Mouse (Mus musculus): ENCODE data around the gene Grid1. TPM values are rescaled to one million over a fixed set of nuclear protein-coding genes. Genes with fewer than 3 reads are reported as not detected.

The Grid1 gene
- polyA plus RNA-seq, 1 experiment from 2014 or later: 7.1 TPM

DNA sequence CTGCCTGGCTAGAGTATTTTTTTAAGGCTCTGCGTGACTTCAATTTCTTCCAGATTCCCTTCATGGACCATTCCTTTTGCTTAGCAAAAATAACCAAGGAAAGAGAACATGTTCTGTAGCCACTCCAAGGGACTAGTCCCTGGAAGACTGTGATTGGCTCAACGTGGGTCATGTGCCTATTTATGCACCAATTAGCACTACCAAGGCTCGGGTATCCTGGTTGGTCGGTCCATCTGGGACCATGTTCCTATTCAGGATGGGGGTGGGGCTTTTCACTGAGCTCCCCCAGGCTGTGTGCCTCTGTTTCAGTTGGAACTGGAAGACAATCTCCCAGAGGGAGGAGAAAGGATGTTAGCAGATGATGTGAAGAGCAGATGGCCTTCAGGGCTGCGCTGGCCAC, 23.7 kb downstream of the Grid1 start:
- no peak overlapping the region for H3K9ac ChIP-seq
- no peaks in the 10 kb centered on the region for H3K9me3 ChIP-seq
- 75% methylated on average over 5 of the region's 5 CpGs for WGBS
- H3K27ac ChIP-seq (replicated peaks): no peak overlapping the region
- H3K4me2 ChIP-seq: no peak overlapping the region
- no peaks in the 10 kb centered on the region for H3K36me3 ChIP-seq
- ATAC-seq (ENCODE audit: low FRiP score, low read depth): no peak
- no peak overlapping the region for H3K4me3 ChIP-seq
- peaks cover 4% of the 10 kb centered on the region; the same call in 1 of the 2 replicates for H3K4me1 ChIP-seq (replicated peaks)
- no peaks in the 10 kb centered on the region for H3K27me3 ChIP-seq

DNA sequence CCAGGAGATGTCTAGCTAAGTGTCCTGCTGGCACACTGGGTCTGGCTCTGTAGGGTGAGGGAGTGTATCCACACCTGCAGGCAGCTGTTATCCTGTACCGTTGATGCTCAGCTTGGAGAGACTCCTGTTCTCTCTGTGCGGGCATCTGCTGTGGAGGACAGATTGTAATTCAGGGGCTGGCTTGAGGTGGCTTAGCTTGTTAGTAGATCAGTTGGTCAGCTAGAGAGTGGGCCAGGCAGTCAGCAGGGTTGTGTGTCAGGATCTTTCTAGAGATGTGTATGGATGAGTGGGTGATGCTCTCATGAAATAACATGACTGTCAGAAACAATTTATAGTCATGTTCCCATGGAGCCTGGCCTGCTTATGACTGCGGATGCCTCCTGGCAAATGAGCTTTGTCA, 24.3 kb downstream of the Grid1 start:
- H3K9ac ChIP-seq: no peak overlapping the region
- no peak for ATAC-seq (ENCODE audit: low FRiP score, low read depth)
- H3K9me3 ChIP-seq: no peaks in the 10 kb centered on the region
- H3K27me3 ChIP-seq: no peaks in the 10 kb centered on the region
- H3K27ac ChIP-seq (replicated peaks): no peak overlapping the region
- no peaks in the 10 kb centered on the region for H3K36me3 ChIP-seq
- no peak overlapping the region for H3K4me2 ChIP-seq
- WGBS: 70% methylated on average over 3 of the region's 3 CpGs
- no peak overlapping the region for H3K4me3 ChIP-seq
- H3K4me1 ChIP-seq (replicated peaks): peaks cover 4% of the 10 kb centered on the region; the same call in 1 of the 2 replicates

DNA sequence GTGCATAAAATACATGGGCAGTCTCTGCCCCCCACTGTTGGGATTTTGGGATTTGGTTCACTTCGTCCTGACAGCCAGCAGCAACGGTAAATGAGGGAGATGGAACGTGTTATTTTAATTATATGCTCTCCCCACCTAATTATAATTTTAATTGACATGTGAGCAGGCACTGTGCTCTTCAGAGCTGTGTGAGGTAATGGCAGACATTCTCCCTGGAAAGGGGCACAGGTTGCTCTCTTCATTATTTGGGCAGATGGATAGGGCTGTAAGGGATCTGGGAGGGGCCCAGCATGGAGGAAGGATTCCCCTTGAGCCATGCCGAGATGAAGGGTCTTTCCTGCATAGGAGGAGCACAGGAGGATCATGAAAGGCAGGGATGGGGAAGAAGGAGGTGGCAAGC, 26.9 kb downstream of the Grid1 start:
- 23% methylated on average over 4 of the region's 4 CpGs for WGBS
- Histone ChIP-seq H3K4me1 (replicated peaks) (peaks cover 4% of the 10 kb centered on the region; the same call in 1 of the 2 replicates), H3K4me2 (no peak overlapping the region), H3K4me3 (no peak overlapping the region), H3K36me3 (no peaks in the 10 kb centered on the region), H3K27me3 (no peaks in the 10 kb centered on the region), H3K9me3 (no peaks in the 10 kb centered on the region), H3K9ac (no peak overlapping the region), H3K27ac (replicated peaks) (no peak overlapping the region)
- ATAC-seq (ENCODE audit: low FRiP score, low read depth): peak; percentile 56; the same call in 1 of the 2 replicates

- Histone ChIP-seq H3K9me3 (no peaks in the 10 kb centered on the region), H3K27me3 (no peaks in the 10 kb centered on the region), H3K9ac (no peak overlapping the region), H3K27ac (replicated peaks) (no peak overlapping the region), H3K36me3 (no peaks in the 10 kb centered on the region), H3K4me1 (replicated peaks) (peaks cover 4% of the 10 kb centered on the region; the same call in 1 of the 2 replicates), H3K4me3 (no peak overlapping the region), H3K4me2 (no peak overlapping the region)
- ATAC-seq (ENCODE audit: low FRiP score, low read depth): no peak
- 92% methylated on average over 5 of the region's 5 CpGs for WGBS
These were observed 27.7 kb downstream of the Grid1 start for GRCm38 (mm10) chr14:34847625-34848024.

DNA sequence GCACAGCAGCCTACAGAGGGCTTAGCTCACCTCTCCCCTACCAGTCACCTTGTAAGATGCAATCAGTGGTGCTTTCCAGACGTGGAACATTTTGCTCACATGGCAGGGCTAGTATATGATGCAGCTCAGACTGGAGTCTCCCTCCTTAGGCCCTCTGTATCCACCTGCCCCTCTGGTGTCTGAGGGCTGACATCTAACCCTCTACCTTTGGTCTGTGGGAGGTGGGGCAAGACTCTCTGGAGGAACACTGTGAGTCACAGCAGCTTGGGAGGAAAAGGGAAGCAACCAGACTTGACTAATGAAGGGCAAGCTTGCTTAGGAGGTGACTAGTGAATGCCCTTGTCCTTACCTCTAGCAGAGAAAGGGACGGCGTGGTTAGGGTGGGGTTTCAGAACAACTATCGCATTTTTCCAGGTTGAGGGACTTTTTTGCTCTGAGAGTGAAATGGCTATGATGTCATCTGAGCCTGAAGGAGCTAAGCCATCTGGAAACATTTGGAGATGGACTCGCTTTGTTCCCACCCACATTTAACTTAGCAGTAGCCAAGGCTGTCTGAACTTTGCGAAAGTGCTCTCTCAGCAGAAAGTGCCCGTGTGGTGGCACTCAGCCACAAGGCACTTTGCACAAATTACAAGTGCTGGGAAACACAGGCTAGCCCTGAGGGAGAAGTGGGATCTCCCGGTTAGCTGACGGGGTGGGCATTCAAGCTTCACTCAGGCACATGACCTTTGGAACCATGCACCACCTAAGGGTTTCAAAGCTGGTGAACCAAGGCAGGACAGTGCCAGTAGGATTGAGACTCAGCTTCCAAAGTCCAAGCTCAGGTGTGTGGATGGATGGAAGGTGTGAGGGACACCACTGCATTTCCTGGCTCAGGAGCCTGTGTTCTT, 41.2 kb downstream of the Grid1 start:
- Histone ChIP-seq H3K9me3 (no peaks in the 10 kb centered on the region), H3K4me3 (no peak overlapping the region), H3K4me1 (replicated peaks) (peaks cover 13% of the 10 kb centered on the region), H3K27ac (replicated peaks) (no peak overlapping the region), H3K9ac (no peak overlapping the region), H3K36me3 (no peaks in the 10 kb centered on the region), H3K27me3 (no peaks in the 10 kb centered on the region), H3K4me2 (no peak overlapping the region)
- WGBS: 76% methylated on average over 9 of the region's 9 CpGs
- ATAC-seq (ENCODE audit: low FRiP score, low read depth): no peak

DNA sequence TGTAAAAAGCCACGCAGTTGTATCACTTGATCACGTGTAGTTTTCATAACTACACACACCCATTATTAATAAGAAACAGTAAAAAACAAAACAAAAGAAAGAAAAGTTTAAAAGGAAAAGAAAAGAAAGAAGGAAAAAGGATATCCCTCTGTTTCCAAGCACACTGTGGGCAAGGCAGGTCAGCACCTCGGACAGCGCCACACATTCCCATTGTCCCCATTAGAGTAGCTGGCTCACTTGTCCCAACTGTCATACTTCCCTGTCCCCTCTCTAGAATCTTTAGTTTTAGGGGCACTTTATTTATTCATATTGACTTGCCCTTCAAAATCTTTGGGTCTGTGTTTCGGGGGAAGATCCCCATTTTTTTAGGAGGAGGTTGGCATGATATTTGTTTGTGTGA, 47.4 kb downstream of the Grid1 start:
- Histone ChIP-seq H3K4me2 (no peak overlapping the region), H3K36me3 (no peaks in the 10 kb centered on the region), H3K9me3 (no peaks in the 10 kb centered on the region), H3K4me1 (replicated peaks) (peaks cover 9% of the 10 kb centered on the region; the same call in 1 of the 2 replicates), H3K9ac (no peak overlapping the region), H3K27ac (replicated peaks) (no peak overlapping the region), H3K4me3 (no peak overlapping the region), H3K27me3 (no peaks in the 10 kb centered on the region)
- 29% methylated on average over 5 of the region's 5 CpGs for WGBS
- ATAC-seq (ENCODE audit: low FRiP score, low read depth): no peak

DNA sequence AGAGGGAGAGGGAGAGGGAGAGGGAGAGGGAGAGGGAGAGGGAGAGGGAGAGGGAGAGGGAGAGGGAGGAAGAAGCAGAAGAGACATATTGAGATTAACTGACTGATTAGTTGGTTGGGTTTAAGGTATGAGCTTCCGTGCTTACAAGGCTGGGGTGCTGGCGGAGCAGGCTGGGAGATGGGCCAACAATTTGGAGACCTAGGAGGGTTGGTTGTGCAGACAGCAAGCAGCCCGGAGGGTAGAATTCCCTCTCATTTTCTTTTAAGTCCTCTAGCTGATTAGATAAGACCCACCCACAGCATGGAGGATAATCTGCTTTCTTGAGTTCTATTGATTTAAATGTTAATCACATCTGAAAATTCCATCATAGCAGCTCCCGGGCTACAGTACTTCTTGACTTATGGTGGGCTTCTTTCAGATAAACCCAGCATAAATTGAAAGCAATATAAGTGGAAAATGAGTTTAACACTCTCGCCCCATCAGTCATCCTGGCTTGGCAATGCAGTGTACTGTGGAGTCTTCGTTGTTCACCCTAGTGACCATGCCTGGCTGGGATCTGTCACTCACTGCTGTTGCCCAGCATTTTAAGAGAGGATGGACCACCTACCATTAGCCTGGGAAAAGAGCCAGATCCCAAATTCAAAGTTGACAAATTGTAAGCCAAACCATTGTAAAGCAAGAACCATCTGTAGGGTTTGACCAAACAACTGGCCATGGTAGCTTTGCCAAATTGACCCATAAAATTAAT, 48.8 kb downstream of the Grid1 start:
- H3K4me2 ChIP-seq: no peak overlapping the region
- 53% methylated on average over 6 of the region's 6 CpGs for WGBS
- peak; percentile 73; the same call in 1 of the 2 replicates for ATAC-seq (ENCODE audit: low FRiP score, low read depth)
- no peak overlapping the region for H3K27ac ChIP-seq (replicated peaks)
- peaks cover 11% of the 10 kb centered on the region; the same call in 1 of the 2 replicates for H3K4me1 ChIP-seq (replicated peaks)
- H3K9ac ChIP-seq: no peak overlapping the region
- H3K36me3 ChIP-seq: no peaks in the 10 kb centered on the region
- no peaks in the 10 kb centered on the region for H3K27me3 ChIP-seq
- no peaks in the 10 kb centered on the region for H3K9me3 ChIP-seq
- H3K4me3 ChIP-seq: no peak overlapping the region

DNA sequence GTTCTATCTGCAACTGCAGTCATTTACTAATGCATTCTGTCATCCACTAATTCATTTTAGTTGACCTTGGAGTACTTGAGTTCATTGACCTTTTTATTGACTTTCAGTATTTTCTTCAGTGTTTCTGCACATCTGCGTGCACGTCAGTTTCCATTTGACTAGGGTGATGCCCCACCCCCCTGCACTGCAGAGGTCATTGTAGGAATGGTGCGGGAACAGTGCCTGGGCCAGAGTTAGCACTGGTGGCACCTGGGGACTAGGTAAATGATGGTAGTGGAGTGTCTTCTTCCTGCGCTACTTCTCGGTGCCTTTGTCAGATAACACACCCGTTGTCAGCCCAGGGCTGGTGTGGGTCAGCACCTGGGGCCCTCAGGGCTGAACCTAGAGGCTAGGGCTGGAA, 60.1 kb downstream of the Grid1 start:
- Histone ChIP-seq H3K9ac (no peak overlapping the region), H3K4me2 (no peak overlapping the region), H3K4me3 (no peak overlapping the region), H3K27me3 (no peaks in the 10 kb centered on the region), H3K36me3 (no peaks in the 10 kb centered on the region), H3K9me3 (no peaks in the 10 kb centered on the region), H3K27ac (replicated peaks) (no peak overlapping the region), H3K4me1 (replicated peaks) (peaks cover 22% of the 10 kb centered on the region)
- no peak for ATAC-seq (ENCODE audit: low FRiP score, low read depth)
- 38% methylated on average over 6 of the region's 6 CpGs for WGBS

DNA sequence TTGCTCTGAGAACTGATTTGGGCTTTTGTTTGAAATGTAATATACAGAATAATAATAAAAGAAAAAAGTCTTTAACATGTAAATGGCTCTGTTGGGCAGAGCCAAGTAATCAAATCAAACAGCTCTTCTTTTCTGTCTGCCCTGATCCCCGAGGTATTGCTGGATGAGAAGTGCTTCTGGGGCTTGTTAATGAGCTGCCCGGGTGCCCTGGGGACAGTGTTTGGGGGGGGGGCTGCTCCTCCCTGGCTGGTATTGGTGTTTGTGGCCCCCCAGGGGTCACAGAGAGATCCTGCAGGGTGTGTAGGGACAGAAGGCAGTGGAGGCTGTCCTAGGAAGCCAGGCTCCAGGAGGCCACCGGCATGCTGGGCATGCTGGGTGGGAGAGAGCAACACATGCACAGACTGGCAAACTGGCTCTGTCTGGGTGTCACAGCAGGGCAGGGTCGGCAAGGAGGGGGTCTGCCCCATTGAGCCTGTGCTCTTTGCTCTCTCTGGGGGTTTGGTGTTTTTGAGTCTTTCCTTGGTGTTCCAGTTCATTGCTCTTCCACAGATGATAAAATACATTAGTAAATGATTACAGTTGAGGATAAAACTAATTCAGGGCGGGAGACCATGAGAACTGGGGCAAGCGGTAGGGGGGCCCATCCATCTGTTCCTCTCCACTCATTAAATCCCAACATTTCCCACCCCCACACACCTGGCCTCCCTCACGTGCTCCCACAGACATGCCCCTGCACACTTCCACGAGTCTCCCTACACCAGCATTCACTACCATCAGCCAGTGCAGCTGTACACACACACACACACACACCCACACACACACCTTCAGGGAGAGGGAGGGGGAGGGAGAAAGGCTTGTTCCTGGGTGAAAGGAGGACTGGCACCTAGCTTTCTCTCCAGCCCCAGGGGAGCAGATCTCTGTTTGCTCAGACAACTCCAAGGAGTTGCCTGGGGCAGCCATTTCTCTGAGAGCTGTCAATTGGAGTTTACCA, 60.8 kb downstream of the Grid1 start:
- peak; percentile 62 for ATAC-seq (ENCODE audit: low FRiP score, low read depth)
- Histone ChIP-seq H3K36me3 (no peaks in the 10 kb centered on the region), H3K4me3 (no peak overlapping the region), H3K4me2 (no peak overlapping the region), H3K9ac (no peak overlapping the region), H3K4me1 (replicated peaks) (peaks cover 22% of the 10 kb centered on the region), H3K9me3 (no peaks in the 10 kb centered on the region), H3K27ac (replicated peaks) (no peak overlapping the region), H3K27me3 (no peaks in the 10 kb centered on the region)
- 10% methylated on average over 8 of the region's 8 CpGs for WGBS

- H3K36me3 ChIP-seq: no peaks in the 10 kb centered on the region
- no peak overlapping the region for H3K4me2 ChIP-seq
- H3K4me1 ChIP-seq (replicated peaks): peaks cover 16% of the 10 kb centered on the region
- 93% methylated on average over 11 of the region's 11 CpGs for WGBS
- ATAC-seq (ENCODE audit: low FRiP score, low read depth): no peak
- H3K9me3 ChIP-seq: no peaks in the 10 kb centered on the region
- no peak overlapping the region for H3K27ac ChIP-seq (replicated peaks)
- H3K27me3 ChIP-seq: no peaks in the 10 kb centered on the region
- no peak overlapping the region for H3K9ac ChIP-seq
- H3K4me3 ChIP-seq: no peak overlapping the region
These were observed 64.3 kb downstream of the Grid1 start for GRCm38 (mm10) chr14:34884194-34884593.

DNA sequence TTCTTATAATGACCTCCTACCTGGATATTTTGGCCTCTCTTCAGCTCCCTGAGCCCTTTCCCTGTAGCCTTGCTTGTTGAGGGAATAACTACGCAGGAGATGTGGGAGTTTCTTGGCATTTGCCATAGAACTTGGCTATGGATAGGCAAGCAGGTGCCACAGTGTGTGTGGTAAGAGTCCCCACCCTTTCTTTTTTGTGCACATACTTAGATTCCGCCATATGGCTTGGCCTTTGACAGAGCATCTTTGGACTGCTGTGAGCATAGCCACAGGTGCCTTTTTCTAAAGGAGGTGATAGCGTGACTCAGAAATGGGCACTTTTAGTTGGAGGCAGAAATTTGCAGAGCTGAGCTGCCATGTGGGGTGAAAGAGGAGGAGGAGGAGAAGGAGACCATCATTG, 64.7 kb downstream of the Grid1 start:
- H3K9me3 ChIP-seq: no peaks in the 10 kb centered on the region
- H3K36me3 ChIP-seq: no peaks in the 10 kb centered on the region
- H3K4me1 ChIP-seq (replicated peaks): peaks cover 16% of the 10 kb centered on the region
- no peak overlapping the region for H3K27ac ChIP-seq (replicated peaks)
- WGBS: 93% methylated on average over 3 of the region's 3 CpGs
- no peaks in the 10 kb centered on the region for H3K27me3 ChIP-seq
- no peak overlapping the region for H3K9ac ChIP-seq
- H3K4me3 ChIP-seq: no peak overlapping the region
- H3K4me2 ChIP-seq: no peak overlapping the region
- ATAC-seq (ENCODE audit: low FRiP score, low read depth): no peak
